Mouse (Mus musculus) C2C12 (cell line): ENCODE data around the gene D430041D05Rik.

Experiments used
- CEBPB ChIP-seq: IDR thresholded peaks from one replicate; pipeline ENCODE4 v1.6.1; 2011; ENCODE audit warnings: low read depth, mild to moderate bottlenecking, control low read depth, moderate library complexity
- CTCF ChIP-seq: IDR thresholded peaks from one replicate; pipeline ENCODE4 v1.5.1; 2011; ENCODE audit not compliant: control insufficient read depth, insufficient read depth, insufficient read length
- FOSL1 ChIP-seq: IDR thresholded peaks from one replicate; pipeline ENCODE4 v1.8.0; 2011; ENCODE audit warnings: mild to moderate bottlenecking, low read length; ENCODE audit not compliant: poor library complexity, insufficient read depth, severe bottlenecking
- MAX ChIP-seq: IDR thresholded peaks from one replicate; pipeline ENCODE4 v1.6.1; 2011; ENCODE audit warnings: mild to moderate bottlenecking, control low read depth
- MYOD1 ChIP-seq: IDR thresholded peaks from one replicate; pipeline ENCODE4 v1.6.1; 2011; ENCODE audit warnings: low read depth; ENCODE audit not compliant: control insufficient read depth, insufficient read length
- MYOG ChIP-seq: IDR thresholded peaks from one replicate; pipeline ENCODE4 v1.6.1; 2011; ENCODE audit not compliant: control insufficient read depth, insufficient read length; ENCODE audit errors: extremely low read depth
- USF1 ChIP-seq: IDR thresholded peaks from one replicate; pipeline ENCODE4 v1.6.1; 2011; ENCODE audit warnings: low read depth, mild to moderate bottlenecking, control low read depth, moderate library complexity

DNA sequence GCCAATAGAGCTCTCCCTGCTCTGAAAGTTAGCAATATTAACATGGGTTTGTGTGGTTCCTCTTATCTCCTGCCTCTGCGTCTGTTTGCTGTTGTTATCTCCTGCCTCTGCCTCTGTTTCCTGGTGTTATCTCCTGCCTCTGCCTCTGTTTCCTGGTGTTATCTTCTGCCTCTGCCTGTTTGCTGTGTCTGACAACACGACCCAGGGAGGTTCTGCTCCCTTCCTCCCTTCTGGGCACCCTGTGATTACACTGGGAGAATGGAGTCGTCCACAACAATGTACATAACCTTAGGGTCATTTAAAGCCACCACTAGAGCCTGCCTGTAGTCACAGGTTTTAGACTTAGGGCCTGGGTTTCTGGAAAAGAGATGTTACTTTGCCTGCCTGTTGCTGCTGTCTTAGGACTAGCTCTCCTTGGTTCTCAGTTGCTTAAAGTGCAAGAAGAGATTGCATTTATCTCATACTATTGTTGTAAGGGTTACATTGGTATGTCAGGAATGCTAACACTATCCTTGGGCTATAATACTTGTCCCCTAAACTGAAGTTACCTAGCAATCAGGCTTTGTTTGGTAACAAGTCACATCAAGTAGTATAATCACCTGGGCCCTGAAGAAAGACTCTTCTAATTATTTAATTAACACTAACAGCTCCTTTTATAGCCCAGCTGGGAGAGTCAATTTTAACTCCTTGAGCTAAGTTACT is 312.1 kb downstream of the D430041D05Rik start:
- TF ChIP-seq MAX (no peak), CTCF (no peak), USF1 (no peak), MYOG (no peak), MYOD1 (no peak), CEBPB (no peak), FOSL1 (no peak)
